Mouse (Mus musculus) neutrophil, adult 5-6 weeks (primary cell): ENCODE results near the gene Ino80d. TPM values are rescaled to one million over a fixed set of nuclear protein-coding genes. Genes with fewer than 3 reads are reported as not detected.

Experiments
- ATAC-seq: fragments of 151-379, 151-347 bp; 2 replicates; pipeline ENCODE4 v1.8.0; 2017; ENCODE audit warnings: mild to moderate bottlenecking, moderate TSS enrichment; ENCODE audit not compliant: insufficient number of reproducible peaks, poor library complexity, low FRiP score, severe bottlenecking; ENCODE audit errors: extremely low read depth
- total RNA-seq: library from RNA; stranded (forward); fragments of 200-1000 nt; gene quantifications from 2 replicates; pipeline ENCODE4 v1.2.3, GENCODE M21; 2017

Gene Ino80d
- total RNA-seq, 1 experiment from 2014 or later, result 40.6 TPM

- no peak for ATAC-seq
Observed at GRCm38 (mm10) chr1:63019916-63020315, 94.6 kb downstream of the Ino80d start.

- no peak for ATAC-seq
Observed at GRCm38 (mm10) chr1:63005013-63005646, 109.3 kb downstream of the Ino80d start.

- no peak for ATAC-seq
Observed at GRCm38 (mm10) chr1:63001874-63002273, 112.6 kb downstream of the Ino80d start.

GRCm38 (mm10) chr1:62993348-62993747 lies 121.1 kb downstream of the Ino80d start:
- no peak for ATAC-seq

GRCm38 (mm10) chr1:62992648-62993047 lies 121.8 kb downstream of the Ino80d start:
- ATAC-seq, result no peak

- no peak for ATAC-seq
Observed at GRCm38 (mm10) chr1:62991021-62991420, 123.4 kb downstream of the Ino80d start.

- ATAC-seq, result no peak
Observed at GRCm38 (mm10) chr1:62987561-62987960, 126.9 kb downstream of the Ino80d start.

GRCm38 (mm10) chr1:62986267-62986666 lies 128.2 kb downstream of the Ino80d start:
- no peak for ATAC-seq

GRCm38 (mm10) chr1:62984566-62984965 lies 129.9 kb downstream of the Ino80d start:
- 0 out of 2 replicates have a peak, but pooled peaks have one; percentile 41 for ATAC-seq

- ATAC-seq, result no peak
Observed at GRCm38 (mm10) chr1:62976742-62977141, 137.7 kb downstream of the Ino80d start.

- ATAC-seq, result no peak
Observed at GRCm38 (mm10) chr1:62966885-62967284, 147.6 kb downstream of the Ino80d start.

GRCm38 (mm10) chr1:62964291-62964690 lies 150.2 kb downstream of the Ino80d start:
- no peak for ATAC-seq

- no peak for ATAC-seq
Observed at GRCm38 (mm10) chr1:62956942-62957645, 157.4 kb downstream of the Ino80d start.

GRCm38 (mm10) chr1:62956526-62956925 lies 157.9 kb downstream of the Ino80d start:
- ATAC-seq, result no peak

GRCm38 (mm10) chr1:62955340-62955739 lies 159.1 kb downstream of the Ino80d start:
- ATAC-seq, result no peak

GRCm38 (mm10) chr1:62953036-62953435 lies 161.4 kb downstream of the Ino80d start:
- no peak for ATAC-seq

- no peak for ATAC-seq
Observed at GRCm38 (mm10) chr1:62952319-62952718, 162.1 kb downstream of the Ino80d start.

GRCm38 (mm10) chr1:62951067-62951809 lies 163.2 kb downstream of the Ino80d start:
- ATAC-seq, result no peak

GRCm38 (mm10) chr1:62950526-62950925 lies 163.9 kb downstream of the Ino80d start:
- no peak for ATAC-seq

- ATAC-seq, result no peak
Observed at GRCm38 (mm10) chr1:62947807-62948206, 166.7 kb downstream of the Ino80d start.
